Mouse (Mus musculus): ENCODE results near the gene Fzd10. TPM values are rescaled to one million over a fixed set of nuclear protein-coding genes. Genes with fewer than 3 reads are reported as not detected.

Gene Fzd10
- polyA plus RNA-seq, 1 experiment from 2014 or later: 7.9 TPM

- no peaks in the 10 kb centered on the region for H3K4me1 ChIP-seq (ENCODE audit: control insufficient read depth, insufficient read depth, low read length)
- no peak for DNase-seq (ENCODE audit: low spot score)
- no peak overlapping the region for H3K4me3 ChIP-seq (ENCODE audit: low read depth, low read length)
- no peaks in the 10 kb centered on the region for H3K9me3 ChIP-seq (ENCODE audit: control insufficient read depth, low read length)
- H3K27ac ChIP-seq (replicated peaks; ENCODE audit: low read depth, low read length): no peak overlapping the region
- H3K4me2 ChIP-seq (ENCODE audit: low read depth, severe bottlenecking): no peak overlapping the region
- no peak overlapping the region for H3K9ac ChIP-seq (ENCODE audit: low read length)
- H3K27me3 ChIP-seq (ENCODE audit: control insufficient read depth, insufficient read depth, low read length): no peaks in the 10 kb centered on the region
- WGBS: 91% methylated on average over 4 of the region's 4 CpGs
- no peaks in the 10 kb centered on the region for H3K36me3 ChIP-seq (ENCODE audit: control insufficient read depth, insufficient read depth, low read length)
- ATAC-seq (ENCODE audit: insufficient number of reproducible peaks, low FRiP score, low TSS enrichment, low read depth): no peak; the same call in 1 of the 2 replicates
These were observed 42.4 kb downstream of the Fzd10 start for GRCm38 (mm10) chr5:128643065-128643464.

DNA sequence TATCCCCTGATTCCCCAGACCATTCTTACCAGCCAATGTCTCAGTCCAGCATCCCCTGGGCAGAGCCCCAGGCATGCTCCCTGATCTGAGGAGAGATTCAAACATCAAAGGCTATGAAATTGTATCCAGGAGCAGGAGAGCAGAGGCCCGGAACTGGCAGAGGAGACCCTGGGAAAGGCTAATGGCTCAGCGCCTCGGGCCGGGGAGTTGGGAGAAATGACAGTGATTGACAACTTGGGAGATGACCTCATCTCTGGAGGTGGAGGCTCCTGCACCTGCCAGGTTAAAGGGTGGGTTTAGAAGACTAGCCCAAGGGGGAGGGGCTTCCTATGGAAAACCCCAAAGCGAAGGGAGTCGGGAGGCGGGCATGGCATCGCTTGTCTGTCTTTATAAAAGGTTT lies 45.1 kb downstream of the Fzd10 start:
- Histone ChIP-seq H3K27me3 (ENCODE audit: control insufficient read depth, insufficient read depth, low read length) (no peaks in the 10 kb centered on the region), H3K4me3 (ENCODE audit: low read depth, low read length) (no peak overlapping the region), H3K27ac (replicated peaks; ENCODE audit: low read depth, low read length) (no peak overlapping the region), H3K4me1 (ENCODE audit: control insufficient read depth, insufficient read depth, low read length) (no peaks in the 10 kb centered on the region), H3K36me3 (ENCODE audit: control insufficient read depth, insufficient read depth, low read length) (no peaks in the 10 kb centered on the region), H3K9ac (ENCODE audit: low read length) (no peak overlapping the region), H3K4me2 (ENCODE audit: low read depth, severe bottlenecking) (no peak overlapping the region), H3K9me3 (ENCODE audit: control insufficient read depth, low read length) (no peaks in the 10 kb centered on the region)
- ATAC-seq (ENCODE audit: insufficient number of reproducible peaks, low FRiP score, low TSS enrichment, low read depth): no peak
- no peak for DNase-seq (ENCODE audit: low spot score)
- 44% methylated on average over 8 of the region's 8 CpGs for WGBS

GRCm38 (mm10) chr5:128646286-128646685 lies 45.6 kb downstream of the Fzd10 start:
- ATAC-seq (ENCODE audit: insufficient number of reproducible peaks, low FRiP score, low TSS enrichment, low read depth) (no peak), DNase-seq (ENCODE audit: low spot score) (no peak)
- Histone ChIP-seq H3K9me3 (ENCODE audit: control insufficient read depth, low read length) (no peaks in the 10 kb centered on the region), H3K4me2 (ENCODE audit: low read depth, severe bottlenecking) (no peak overlapping the region), H3K4me1 (ENCODE audit: control insufficient read depth, insufficient read depth, low read length) (no peaks in the 10 kb centered on the region), H3K27ac (replicated peaks; ENCODE audit: low read depth, low read length) (no peak overlapping the region), H3K27me3 (ENCODE audit: control insufficient read depth, insufficient read depth, low read length) (no peaks in the 10 kb centered on the region), H3K4me3 (ENCODE audit: low read depth, low read length) (no peak overlapping the region), H3K36me3 (ENCODE audit: control insufficient read depth, insufficient read depth, low read length) (no peaks in the 10 kb centered on the region), H3K9ac (ENCODE audit: low read length) (no peak overlapping the region)
- 83% methylated on average over 5 of the region's 5 CpGs for WGBS

- WGBS: 82% methylated on average over 10 of the region's 10 CpGs
- no peaks in the 10 kb centered on the region for H3K9me3 ChIP-seq (ENCODE audit: control insufficient read depth, low read length)
- no peak overlapping the region for H3K27ac ChIP-seq (replicated peaks; ENCODE audit: low read depth, low read length)
- H3K27me3 ChIP-seq (ENCODE audit: control insufficient read depth, insufficient read depth, low read length): no peaks in the 10 kb centered on the region
- H3K9ac ChIP-seq (ENCODE audit: low read length): no peak overlapping the region
- ATAC-seq (ENCODE audit: insufficient number of reproducible peaks, low FRiP score, low TSS enrichment, low read depth) (no peak), DNase-seq (ENCODE audit: low spot score) (no peak)
- no peaks in the 10 kb centered on the region for H3K4me1 ChIP-seq (ENCODE audit: control insufficient read depth, insufficient read depth, low read length)
- H3K36me3 ChIP-seq (ENCODE audit: control insufficient read depth, insufficient read depth, low read length): no peaks in the 10 kb centered on the region
- no peak overlapping the region for H3K4me2 ChIP-seq (ENCODE audit: low read depth, severe bottlenecking)
- H3K4me3 ChIP-seq (ENCODE audit: low read depth, low read length): no peak overlapping the region
These were observed 46.6 kb downstream of the Fzd10 start for GRCm38 (mm10) chr5:128647221-128647730.

DNA sequence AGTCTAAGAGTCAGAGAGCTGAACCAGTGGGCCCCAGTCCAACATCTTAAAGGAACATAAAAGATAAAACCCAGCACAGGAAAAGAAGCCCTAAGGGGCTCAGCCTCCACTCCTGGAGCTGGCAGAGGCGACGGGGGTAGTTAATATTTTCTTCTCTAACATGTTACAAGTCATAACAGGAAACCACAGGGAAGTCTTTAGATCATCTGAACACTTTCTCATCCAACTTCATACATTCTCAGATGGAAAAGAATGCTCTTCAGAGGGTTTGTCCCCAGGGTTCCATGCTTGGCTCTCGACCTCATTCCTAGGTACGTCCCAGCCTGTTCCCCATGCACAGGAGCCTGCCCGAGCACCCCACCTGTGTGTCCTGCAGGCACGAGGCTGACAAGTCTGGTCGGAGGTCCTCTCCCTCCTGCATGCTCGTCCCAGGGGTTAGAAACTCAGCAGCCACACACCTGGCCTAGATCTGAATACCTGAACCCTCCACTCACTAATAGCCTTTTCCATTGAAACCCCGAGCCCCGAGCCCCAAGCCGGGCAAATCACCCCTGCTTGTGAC lies 48.8 kb downstream of the Fzd10 start:
- Histone ChIP-seq H3K27ac (replicated peaks; ENCODE audit: low read depth, low read length) (no peak overlapping the region), H3K4me2 (ENCODE audit: low read depth, severe bottlenecking) (no peak overlapping the region), H3K36me3 (ENCODE audit: control insufficient read depth, insufficient read depth, low read length) (no peaks in the 10 kb centered on the region), H3K4me3 (ENCODE audit: low read depth, low read length) (no peak overlapping the region), H3K4me1 (ENCODE audit: control insufficient read depth, insufficient read depth, low read length) (no peaks in the 10 kb centered on the region), H3K9me3 (ENCODE audit: control insufficient read depth, low read length) (no peaks in the 10 kb centered on the region), H3K27me3 (ENCODE audit: control insufficient read depth, insufficient read depth, low read length) (no peaks in the 10 kb centered on the region), H3K9ac (ENCODE audit: low read length) (no peak overlapping the region)
- ATAC-seq (ENCODE audit: insufficient number of reproducible peaks, low FRiP score, low TSS enrichment, low read depth) (no peak), DNase-seq (ENCODE audit: low spot score) (no peak)
- WGBS: 79% methylated on average over 11 of the region's 11 CpGs

Other genes starting within 250 kb of the Fzd10 start
- 0.47 and 0.60 TPM in 2 replicates for gene Tmem132d, start 167.8 kb upstream of the Fzd10 start, polyA plus RNA-seq (2014; fragmentation: Nextera tagmentation; extraction: Ambion mirVana)
- not detected in 2 replicates for gene Piwil1, start 101.7 kb downstream of the Fzd10 start, polyA plus RNA-seq (2014; fragmentation: Nextera tagmentation; extraction: Ambion mirVana)